Mouse (Mus musculus) heart, postnatal 4 days (tissue): ENCODE data around the gene Zfp663. TPM values are rescaled to one million over a fixed set of nuclear protein-coding genes. Genes with fewer than 3 reads are reported as not detected.

Experiments used
- DNase-seq: peaks from one replicate; pipeline ENCODE4 v3.0.0; 2021
- total RNA-seq, 2 experiments: library from RNA; stranded (reverse); gene quantifications; 2 replicates each; pipeline ENCODE4 v1.2.3; 2021

The Zfp663 gene
- total RNA-seq = not detected

DNA sequence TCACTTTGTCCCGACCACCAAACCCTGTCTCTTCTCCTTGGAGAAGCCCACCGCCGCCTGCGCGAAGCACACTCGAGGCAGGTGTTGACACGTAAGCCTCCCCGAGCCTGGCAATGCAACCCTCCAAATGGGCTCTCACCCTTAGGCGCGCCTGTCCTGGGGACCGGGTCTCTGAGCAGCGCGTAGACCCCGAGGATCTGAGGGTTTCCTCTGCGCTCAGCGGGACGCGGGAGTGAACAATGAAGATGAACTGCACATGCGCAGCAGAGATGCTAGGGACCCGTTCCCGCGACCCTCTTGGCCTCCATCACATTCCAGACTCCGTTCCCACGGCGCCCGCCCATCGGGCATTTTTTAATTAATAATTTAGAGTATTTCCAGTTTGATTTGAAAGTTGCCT lies at the start of gene Zfp663:
TSS of gene Zfp663 (minus strand) at position 234 of the 400 bp plus-strand sequence.
- DNase-seq = no peak

DNA sequence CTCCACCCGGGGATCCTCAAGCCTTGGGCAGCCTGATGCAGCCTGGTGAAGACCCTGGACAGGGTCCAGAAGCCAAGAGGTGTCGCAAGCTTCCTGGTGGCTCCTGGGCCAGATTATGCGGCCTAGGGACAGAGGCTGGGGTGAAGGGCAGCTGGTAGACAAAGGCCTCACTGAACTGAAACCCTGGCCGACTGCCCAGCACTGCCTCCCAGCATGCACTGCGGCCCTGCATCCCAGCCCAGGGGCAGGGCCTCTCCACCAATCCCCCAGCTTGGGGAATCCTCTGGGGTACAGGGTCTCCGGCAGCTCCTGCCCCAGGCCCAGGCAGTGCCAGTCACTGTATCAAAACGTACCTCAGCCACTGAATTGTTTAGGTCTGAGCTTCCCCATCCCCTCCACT lies 48.8 kb upstream of the Zfp663 start:
- peak; percentile 55 for DNase-seq

DNA sequence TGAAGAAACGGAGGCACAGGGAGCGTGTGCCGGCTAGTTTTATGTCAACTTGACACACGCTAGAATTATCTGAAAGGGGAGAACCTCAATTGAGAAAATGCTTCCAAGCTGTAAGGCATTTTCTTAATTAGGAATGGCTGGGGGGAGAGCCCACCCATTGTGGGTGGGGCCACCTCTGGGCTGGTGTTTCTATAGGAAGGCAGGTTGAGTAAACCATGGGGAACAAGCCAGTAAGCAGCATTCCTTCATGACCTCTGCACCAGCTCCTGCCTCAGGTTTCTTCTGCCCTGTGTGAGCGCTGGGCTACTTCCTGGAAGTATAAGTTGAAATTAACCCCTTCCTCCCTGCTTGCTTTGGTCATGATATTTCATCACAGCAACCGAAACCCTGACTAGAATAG lies 47.3 kb upstream of the Zfp663 start:
- no peak for DNase-seq

DNA sequence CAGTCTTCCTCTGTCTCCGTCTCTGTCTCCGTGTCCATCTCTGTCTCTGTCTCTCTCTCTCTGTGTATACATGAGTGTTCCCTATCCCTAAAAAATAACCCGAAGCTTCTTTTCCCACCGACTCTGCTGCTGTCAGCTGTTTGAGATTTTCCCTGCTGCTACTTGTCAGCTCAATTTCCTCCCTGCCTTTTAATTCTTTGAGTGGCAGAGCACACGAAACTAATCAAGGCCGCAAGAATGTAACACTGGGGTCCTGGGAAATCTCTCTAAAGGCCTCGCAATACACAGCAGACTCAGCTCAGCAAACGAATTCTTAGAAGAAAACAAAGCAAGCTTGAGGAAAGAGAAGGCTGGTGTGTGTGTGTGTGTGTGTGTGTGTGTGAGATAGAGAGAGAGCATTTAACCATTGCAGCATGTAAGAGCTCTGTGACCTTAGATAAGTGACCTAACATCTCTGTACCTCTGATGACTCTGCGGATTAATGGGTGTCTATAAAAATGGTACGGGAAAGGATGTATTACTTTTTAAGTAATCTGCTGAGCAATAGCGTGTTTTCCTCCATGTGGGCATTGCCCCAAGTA lies 46.7 kb upstream of the Zfp663 start:
- DNase-seq = no peak

DNA sequence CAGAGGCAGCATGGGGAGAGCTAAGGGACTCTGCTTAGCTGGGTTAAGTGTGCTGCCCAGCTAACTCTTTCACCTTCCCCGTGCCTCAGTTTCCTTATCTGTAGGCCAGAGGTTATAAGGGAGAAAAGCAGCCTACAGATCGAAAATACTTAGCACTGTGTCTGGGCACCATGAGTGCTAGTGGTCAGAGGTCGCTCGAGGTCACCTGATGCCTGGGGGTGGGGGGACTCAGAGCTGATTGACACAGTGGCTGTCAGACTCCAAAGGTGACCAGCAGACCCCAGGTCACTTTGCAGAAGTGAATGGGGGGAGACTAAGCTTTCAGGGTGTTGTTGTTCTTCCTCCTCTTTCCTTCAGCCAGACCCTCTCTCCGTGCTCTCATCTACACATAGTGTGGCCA lies 45.8 kb upstream of the Zfp663 start:
- no peak for DNase-seq

DNA sequence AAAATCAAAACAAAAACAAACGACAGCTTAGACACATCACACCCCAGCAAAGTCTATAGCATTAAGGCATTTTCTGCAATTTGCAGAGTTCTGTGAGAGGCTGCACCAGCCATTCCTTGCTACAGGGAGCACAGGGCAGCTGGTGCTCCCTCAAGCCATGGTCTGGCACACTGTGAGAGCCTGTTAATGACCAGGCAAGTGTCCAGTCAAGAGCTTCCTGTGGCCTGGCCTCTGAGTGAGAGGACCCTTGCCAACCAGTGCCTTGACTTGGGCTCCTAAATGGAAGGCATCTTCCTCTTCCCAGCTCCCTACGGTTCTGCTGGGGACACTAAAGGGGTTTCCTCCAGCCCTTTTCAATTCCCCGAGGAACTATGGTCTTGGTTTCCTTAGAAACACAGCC lies 45.4 kb upstream of the Zfp663 start:
- no peak for DNase-seq

DNA sequence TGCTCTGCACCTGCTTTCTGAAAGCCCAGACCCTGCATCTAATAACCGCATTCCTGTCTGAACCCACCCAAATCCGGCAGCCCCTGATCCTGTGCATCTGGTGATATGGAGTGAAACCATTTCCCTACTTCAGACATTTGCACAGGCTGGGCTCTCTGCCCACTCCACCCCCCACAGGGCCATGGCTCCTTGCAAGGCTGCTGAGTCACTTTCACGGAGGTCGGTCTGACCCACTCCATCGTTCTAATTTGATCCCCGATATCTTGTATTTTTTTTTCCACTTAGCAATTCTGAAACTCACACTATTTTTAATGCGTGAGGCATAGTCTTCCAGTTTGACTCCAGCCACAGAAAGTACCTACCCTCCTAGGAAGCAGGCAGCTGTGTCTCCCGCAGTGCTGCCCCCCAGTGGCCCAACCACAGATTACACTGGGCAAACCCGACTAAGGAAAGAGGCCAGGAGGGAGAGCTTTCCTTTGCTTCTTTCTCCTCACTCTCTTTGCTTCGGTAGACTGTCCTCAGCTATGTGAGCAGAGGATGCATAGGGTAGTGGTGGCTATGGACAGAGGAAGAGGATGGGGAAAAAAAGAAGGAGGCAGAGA lies 39.3 kb upstream of the Zfp663 start:
- peak; percentile 82 for DNase-seq

DNA sequence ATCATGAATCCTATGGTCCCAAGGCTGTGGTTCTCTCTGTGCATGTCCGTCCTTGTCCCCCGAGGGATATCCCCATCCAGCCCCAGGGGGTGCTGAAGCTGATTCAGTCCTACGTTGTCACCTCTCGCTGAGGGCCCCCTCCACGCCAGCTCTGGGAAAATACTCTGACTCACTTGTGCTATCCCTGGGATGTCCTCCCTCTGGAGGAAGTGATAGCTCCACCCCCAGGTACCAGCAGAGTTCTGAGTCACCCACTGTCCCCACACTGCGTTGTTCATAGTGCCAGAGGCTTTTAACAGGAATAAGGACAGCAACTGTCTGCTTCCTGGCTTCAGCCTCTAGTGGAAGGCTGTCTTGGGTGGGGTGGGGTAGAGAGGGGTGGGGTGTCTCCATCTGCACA lies 36.8 kb upstream of the Zfp663 start:
- DNase-seq = no peak

DNA sequence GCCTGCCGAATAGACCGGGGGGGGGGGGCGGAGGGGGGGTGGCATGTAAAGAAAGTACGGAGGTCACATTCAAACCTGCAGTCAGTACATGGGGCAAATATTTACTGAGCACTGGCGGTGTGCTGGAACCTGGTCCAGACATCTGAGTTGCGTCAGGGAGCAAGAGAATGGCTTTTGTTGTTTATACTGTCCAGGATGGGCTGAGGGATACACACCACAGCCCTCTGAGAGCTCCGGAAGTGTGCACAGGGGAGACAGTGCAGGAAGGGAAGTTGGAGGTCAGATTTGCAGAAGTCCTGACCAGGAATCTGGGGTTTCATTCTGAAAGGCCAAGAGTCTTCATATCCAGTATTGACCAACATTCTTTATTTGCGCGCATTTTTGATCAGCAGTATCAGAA lies 36.4 kb upstream of the Zfp663 start:
- DNase-seq = no peak

DNA sequence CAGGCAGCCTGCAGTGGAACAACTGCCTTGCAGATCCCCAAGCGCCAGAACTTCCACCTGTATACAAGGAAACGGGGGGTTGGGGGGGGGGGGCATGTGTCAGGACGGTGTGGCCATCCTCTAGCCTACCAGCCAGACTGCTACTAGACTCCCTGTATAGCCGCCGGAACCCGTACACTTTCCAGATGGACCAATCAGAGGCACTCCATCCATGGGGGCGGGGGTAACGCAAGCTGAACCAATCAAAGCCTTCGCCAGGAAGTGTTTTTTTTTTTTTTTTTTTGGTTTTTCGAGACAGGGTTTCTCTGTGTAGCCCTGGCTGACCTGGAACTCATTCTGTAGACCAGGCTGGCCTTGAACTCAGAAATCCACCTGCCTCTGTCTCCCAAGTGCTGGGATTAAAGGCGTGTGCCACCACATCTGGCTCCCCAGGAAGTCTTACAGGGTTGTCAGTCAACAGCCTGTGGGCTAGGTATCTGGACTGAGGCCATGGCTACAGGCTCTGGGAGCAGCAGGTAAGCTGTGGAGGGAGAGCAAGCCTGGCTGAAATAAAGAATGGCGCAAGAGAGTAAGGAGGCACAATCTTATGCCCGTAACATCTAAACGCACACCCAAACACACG lies 29.7 kb upstream of the Zfp663 start:
- no peak for DNase-seq

DNA sequence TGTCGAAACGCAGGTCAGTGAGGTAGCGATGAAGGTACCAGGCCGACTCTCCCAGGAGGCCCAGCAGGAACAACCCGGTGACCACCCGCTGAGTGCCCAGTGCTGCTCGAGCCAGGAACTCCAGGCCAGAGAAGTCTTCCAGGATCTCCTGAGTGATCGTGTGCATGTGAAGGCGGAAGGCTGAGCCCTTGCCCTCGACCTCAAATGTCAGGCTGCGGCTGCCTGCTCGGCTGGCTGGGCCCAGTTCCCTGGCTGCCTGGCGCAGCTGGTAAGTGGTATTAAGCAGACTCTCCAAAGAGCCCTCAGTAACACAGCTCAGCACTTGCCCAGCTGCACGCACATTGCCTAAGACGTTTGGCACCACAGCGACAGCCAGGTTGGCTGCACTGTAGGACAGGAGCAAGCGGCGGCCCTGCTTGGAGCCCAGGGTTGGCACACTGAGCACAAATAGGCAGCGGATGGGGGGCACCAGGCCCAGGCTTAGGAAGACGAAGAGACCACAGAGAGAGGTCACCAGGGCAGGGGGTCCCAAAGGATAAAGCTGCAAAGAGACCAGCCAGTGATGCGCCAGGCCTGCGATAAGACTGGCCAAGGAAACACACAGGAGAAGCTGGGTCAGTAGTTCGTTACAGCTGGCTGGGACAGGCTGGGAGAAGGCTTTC lies 29.1 kb upstream of the Zfp663 start:
- DNase-seq = no peak

DNA sequence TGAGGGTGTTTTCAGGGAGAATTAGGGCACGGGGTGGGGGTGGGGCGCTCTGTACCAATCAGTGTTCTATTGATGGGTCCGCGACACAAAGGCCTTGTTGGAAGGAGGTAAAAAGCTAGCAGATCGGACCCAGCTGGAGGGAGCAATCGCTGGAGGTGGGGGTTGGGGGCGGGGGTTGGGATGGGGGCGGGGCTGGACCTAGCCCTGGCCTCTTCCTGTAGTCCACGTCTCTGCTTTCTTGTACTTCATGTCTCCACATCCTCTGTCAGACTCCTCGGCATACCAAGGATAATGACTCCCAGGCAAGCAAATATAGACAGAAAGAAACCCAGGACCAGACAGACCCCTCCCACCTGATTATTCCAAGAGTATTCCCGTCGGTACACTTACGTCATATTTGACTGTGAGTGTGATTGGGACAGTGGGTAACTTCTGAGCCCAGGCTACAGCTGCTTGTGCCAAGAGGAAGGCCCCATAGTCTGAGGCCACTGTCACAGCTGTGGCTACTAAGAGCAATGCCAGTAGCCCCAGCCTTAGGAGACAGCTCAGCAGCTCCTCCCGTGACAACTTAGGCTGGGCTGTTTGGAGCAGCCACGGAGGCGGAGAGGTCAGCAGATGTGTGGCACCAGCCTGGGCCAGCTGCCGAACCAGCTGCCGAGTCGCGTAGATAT lies 28.4 kb upstream of the Zfp663 start:
- peak; percentile 21 for DNase-seq

DNA sequence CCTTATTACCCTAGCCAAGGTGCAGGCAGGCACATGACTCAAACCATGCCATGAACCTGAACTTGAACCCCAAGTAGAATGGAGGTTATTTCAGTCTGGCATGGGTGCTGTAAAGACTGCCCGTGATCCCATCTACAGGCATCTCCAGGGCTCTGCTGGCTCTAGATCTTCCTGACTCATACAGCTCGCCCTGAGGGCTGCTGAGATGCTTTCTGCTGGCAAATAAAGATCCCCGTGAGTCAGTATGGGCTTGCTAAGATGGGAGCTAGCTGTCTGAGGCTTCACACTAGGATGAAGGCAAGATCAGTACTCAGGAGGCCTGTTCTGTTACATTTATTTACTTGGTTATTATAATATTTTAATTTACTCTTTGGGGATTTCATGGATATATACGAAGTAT lies 23.6 kb upstream of the Zfp663 start:
- no peak for DNase-seq

DNA sequence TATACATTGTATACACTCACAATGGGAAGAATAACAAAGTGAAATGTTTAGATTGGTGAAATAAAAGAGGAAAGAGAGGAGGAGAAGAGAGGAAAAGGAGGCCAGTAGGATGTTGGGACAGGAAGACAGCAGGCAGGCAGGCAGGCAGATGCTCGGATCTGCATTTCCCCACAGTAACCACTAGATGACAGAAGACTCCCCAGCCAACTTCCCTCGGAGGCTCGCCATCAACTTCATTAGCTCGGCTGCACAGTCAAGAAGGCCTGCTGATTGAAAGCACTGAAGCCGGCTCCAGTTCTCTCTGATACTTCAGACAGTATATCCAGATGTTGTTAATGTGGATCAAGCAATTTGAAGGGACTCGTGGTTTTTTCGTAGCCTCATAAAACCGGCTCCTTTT lies 23.0 kb upstream of the Zfp663 start:
- DNase-seq = peak; percentile 62

DNA sequence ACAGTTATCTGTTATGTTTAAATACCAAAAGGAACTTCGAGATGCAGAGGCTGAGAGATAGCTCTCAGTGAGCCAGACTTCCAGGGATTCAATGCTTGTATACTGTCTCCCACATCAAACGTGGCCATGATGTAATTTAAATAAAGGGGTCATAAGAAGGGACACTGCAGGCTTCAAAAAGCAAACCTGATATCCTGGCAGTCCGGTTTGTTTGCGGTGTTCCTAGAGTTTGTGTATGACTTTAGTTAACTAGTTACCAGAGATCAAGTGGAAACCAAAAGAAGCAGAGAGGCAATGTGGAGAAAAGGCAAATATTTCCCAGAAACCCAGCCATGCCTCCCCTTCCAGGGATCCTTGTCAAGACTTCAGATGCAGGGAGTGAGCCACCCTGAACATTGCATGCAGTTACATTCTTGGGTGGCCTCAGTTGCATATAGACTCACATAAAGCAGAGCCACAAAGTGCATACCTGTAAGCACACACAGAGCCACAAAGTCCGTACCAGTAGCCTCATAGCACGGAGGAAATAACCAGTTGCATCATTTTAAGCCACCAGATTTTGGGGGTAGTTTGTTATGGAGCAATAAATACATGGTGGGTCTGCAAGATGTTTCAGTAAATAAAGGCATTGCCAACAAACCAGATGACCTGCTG lies 20.9 kb upstream of the Zfp663 start:
- DNase-seq = no peak

DNA sequence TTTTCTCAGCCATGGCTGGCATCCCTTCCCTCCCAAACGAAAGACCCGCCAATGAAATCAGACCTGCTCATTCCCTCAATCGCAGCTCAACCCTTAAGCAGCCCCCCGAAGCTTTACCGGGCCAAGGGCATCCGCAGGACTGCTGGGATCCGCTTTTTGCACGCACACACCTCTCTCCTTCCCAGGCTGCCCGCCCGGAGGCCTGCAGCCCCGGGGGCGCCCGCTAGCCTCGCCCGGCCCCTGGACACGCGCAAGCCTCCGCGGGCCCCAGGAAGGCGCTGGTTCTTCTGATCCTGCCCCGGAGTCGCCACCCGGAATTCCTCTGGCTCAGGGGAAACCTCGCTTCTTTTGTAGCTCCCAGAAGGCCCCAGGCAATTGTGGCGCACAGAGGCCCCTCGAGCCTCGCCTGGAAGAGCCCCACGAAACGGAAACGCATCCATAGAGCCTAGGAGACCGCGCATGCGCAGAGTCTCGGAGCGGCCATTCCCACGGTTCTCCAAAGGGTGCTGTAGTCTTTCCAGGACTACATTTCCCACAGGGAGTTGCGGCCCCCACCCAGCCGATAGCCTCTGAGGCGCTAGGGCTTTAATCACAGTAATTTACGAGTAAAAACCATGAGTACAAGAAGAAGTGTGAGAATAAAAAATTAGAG lies 19.4 kb upstream of the Zfp663 start, which contains the start of gene Zfp334:
TSS of gene Zfp334 (minus strand) at position 416 of the 652 bp plus-strand sequence.
- peak; percentile 97 for DNase-seq

DNA sequence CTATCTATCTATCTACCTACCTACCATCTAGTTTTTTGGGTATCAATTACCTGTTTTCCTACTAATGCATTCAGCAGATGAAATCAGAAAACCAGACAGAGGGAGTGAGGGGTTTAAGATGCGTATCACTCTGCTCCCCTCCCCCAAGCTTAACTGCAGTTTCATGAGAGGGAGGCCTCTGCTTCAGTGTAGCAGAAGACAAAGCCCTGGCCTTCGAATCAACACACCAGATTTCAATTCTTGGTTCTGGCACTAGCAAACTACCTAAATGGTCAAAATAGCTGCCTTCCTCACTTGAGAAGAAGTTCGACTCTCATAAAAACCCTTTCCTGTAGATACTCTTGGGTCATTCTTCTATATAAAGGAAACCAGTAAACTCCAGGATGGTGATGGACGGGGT lies 18.8 kb upstream of the Zfp663 start:
- DNase-seq = no peak

DNA sequence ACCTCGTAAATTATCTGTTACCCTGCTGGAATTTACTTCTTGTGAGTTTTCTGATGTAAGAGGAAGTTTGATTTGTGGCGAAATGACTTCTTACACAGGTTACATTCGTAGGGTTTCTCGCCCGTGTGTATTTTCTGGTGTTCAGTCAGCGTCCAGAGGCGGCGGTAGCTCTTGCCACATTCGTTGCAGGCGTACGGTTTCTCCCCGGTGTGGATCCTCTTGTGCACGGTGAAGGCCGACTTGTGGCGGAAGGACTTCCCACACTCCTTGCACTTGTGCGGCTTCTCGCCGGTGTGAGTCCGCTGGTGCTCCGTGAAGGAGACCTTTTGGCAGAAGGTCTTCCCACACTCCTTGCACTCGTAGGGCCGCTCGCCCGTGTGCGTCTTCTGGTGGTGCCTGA lies 11.5 kb upstream of the Zfp663 start:
- no peak for DNase-seq

DNA sequence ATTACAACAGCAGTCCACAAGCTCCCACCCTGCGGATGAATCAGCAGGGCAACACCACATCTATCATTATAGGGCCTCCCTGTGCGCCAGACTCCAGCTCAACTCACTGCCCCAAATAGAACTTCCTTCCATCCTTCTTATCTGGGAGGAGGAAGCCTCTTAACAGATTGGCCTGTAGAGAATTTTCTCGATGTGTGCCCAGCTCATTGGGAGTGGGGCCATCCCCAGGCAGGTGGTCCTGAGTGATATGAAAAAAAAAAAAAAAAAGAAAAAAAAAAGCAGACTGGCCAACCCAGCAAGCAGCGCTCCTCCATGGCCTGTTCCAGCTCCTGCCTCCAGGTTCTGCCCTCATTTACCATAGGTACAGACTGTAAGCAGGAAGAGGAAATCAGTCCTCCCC lies 7.5 kb upstream of the Zfp663 start:
- no peak for DNase-seq

DNA sequence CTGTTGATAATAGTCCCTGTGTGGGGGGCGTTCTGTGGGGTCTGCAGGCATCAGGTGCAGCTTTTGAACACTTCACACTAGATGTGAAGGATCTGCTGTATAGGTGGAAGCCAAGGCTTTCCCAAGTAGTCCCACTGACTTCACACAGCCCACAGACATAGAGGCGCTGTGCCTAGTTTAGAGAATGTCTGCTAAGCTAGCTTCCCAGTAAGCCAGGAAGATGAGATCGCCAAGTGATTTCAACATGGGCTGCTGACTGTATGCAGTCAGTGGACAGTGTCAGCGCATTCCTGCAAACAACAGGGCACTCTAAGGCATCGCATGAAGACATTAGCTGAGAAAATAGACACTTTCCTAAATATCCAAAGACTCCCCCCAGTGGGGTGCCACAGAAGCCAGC lies 6.9 kb upstream of the Zfp663 start:
- no peak for DNase-seq

DNA sequence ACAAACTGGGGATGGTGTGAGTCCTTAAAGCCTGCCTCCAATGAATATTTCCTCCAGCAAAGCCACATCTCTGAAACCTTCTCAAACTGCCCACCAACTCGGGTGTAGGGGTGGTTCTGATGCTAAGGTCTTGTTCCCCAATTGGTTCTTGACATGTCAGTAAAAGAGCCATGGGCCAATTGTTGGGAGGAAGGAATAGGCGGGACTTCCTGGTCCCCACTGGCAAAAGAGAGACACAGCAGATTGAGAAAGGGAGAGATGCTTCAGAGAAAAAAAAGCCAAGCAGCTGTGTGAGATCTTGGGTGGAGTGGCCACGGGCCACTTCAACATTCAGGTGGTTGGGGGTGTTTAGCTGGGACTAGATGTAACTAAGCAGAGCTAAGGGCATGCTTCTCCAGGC lies 2.5 kb upstream of the Zfp663 start:
- DNase-seq = no peak

DNA sequence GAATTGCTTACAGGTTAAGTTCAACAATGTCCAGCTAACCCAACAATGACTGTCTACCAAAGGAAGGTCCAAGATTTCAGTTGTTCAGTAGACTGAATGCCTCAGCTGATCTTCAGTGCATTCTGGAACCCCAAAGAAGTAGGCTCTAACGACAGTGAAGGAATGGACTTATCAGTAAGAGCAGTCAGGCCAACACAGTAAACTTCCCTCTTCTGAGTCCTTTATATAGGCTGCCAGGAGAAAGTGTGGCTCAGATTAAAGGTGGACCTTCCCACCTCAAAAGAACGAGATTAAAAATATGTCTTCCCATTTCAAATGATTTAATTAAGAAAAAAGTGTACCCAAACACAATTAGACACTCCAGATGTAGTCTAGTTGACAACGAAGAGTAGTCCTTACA lies 1.8 kb upstream of the Zfp663 start:
- no peak for DNase-seq
